Mouse (Mus musculus) brain, embryonic 14.5 days (tissue): ENCODE data around the gene C1rl.

ENCODE experiments used
- CTCF ChIP-seq: fragments of 200-500 bp; IDR thresholded peaks from 2 replicates; pipeline ENCODE4 v1.5.1; 2012; ENCODE audit warnings: inconsistent platforms, mild to moderate bottlenecking, moderate library complexity, borderline replicate concordance; ENCODE audit not compliant: insufficient read depth, insufficient read length; ENCODE audit errors: extremely low read depth
- POLR2A ChIP-seq: fragments of 200-500 bp; IDR thresholded peaks from 2 replicates; pipeline ENCODE4 v1.6.1; 2012; ENCODE audit warnings: mild to moderate bottlenecking, inconsistent platforms, borderline replicate concordance; ENCODE audit not compliant: poor library complexity, insufficient read depth, insufficient read length, severe bottlenecking; ENCODE audit errors: extremely low read depth

GRCm38 (mm10) chr6:124456243-124456642, 36.7 kb upstream of the C1rl start:
- no peak for TF ChIP-seq CTCF
- no peak for TF ChIP-seq POLR2A
